Mouse (Mus musculus): Measurements from ENCODE around the gene Krtap21-1.

DNA sequence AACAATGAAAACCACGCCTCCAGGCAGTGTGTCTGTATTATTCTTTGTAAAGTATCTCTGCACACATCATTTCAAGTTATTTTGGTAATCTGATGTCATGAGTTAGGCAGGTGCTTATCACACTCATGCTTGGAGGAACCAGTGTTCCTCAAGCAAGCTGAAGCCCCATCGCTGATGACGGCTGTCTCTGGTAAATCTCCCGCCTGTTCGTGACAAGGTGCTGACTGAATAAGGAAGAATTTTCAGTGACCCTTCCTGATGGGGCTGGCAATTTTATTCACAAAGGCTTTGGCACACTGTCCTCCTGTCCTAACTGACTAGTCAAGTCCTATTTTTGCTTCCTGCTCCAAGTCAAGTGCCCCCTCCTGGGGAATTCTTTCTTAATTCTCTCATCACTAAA is 21.6 kb upstream of the Krtap21-1 start:
- TF ChIP-seq CTCF (IDR thresholded peaks at IDR 0.05; ENCODE audit: extremely low read depth, insufficient read depth, low read length), result no peak
- TF ChIP-seq POLR2A (IDR thresholded peaks at IDR 0.05; ENCODE audit: extremely low read depth, insufficient read depth, low read length), result no peak

Measured in cortical plate, adult 2 months (tissue).